Mouse (Mus musculus) heart, embryonic 11.5 days (tissue): Measurements from ENCODE around the gene Abca15. TPM values are rescaled to one million over a fixed set of nuclear protein-coding genes. Genes with fewer than 3 reads are reported as not detected.
A peak's percentile ranks its signal among the peaks of the same experiment; 100 is the strongest.

Experiments
- ATAC-seq: fragments of 200-750 bp; cut with Nextera tagmentation; replicated peaks from 2 replicates; pipeline ENCODE4 v1.8.0; 2017; ENCODE audit warnings: moderate library complexity; ENCODE audit not compliant: insufficient number of reproducible peaks, low FRiP score, low TSS enrichment
- H3K27ac ChIP-seq: fragments of 300-500 bp; sonication (generic); 2 replicates; pipeline ENCODE4 v1.5.1; 2014; ENCODE audit warnings: mild to moderate bottlenecking, low read depth, low read length
- H3K27me3 ChIP-seq: fragments of 300-500 bp; sonication (generic); 2 replicates; pipeline ENCODE4 v1.6.1; 2014; ENCODE audit warnings: mild to moderate bottlenecking, low read length, mixed read lengths; ENCODE audit not compliant: control insufficient read depth, insufficient read depth
- H3K36me3 ChIP-seq: fragments of 300-500 bp; sonication (generic); 2 replicates; pipeline ENCODE4 v1.6.1; 2014; ENCODE audit warnings: mild to moderate bottlenecking, low read length, moderate library complexity, mixed read lengths; ENCODE audit not compliant: control insufficient read depth, insufficient read depth
- H3K4me1 ChIP-seq: fragments of 300-500 bp; sonication (generic); 2 replicates; pipeline ENCODE4 v1.6.1; 2014; ENCODE audit warnings: low read length; ENCODE audit not compliant: control insufficient read depth, insufficient read depth
- H3K4me2 ChIP-seq: fragments of 300-500 bp; sonication (generic); 2 replicates; pipeline ENCODE4 v1.6.1; 2014; ENCODE audit warnings: mild to moderate bottlenecking, moderate library complexity
- H3K4me3 ChIP-seq: fragments of 300-500 bp; sonication (generic); 2 replicates; pipeline ENCODE4 v1.5.1; 2014; ENCODE audit warnings: low read depth, low read length
- H3K9ac ChIP-seq: fragments of 300-500 bp; sonication (generic); 2 replicates; pipeline ENCODE4 v1.6.1; 2014; ENCODE audit warnings: mild to moderate bottlenecking, low read depth, low read length, moderate library complexity
- H3K9me3 ChIP-seq: fragments of 300-500 bp; sonication (generic); replicated peaks from 2 replicates; pipeline ENCODE4 v1.6.1; 2016; ENCODE audit warnings: low read length; ENCODE audit not compliant: control insufficient read depth
- WGBS: fragments of 180-500 bp; shearing (Covaris S2); extraction: QIAGEN DNeasy Blood & Tissue Kit; methylation state at CpG from one replicate; pipeline ENCODE4 v1.1.7; 2014; ENCODE audit not compliant: insufficient replicate concordance; 5-methylcytosine and 5-hydroxymethylcytosine counted together
- polyA plus RNA-seq: library from polyadenylated mRNA; unstranded; fragments of >200 nt; fragmentation: Nextera tagmentation; extraction: Ambion mirVana; gene quantifications from 2 replicates; pipeline ENCODE4 v1.2.1, GENCODE M21; 2014

Abca15 gene
- polyA plus RNA-seq, 1 experiment from 2014 or later, result not detected

- Histone ChIP-seq H3K4me2 (no peak overlapping the region), H3K27ac (no peak overlapping the region), H3K9ac (no peak overlapping the region), H3K9me3 (no peaks in the 10 kb centered on the region), H3K27me3 (no peaks in the 10 kb centered on the region), H3K4me3 (no peak overlapping the region), H3K4me1 (no peaks in the 10 kb centered on the region), H3K36me3 (no peaks in the 10 kb centered on the region)
- no peak for ATAC-seq
- WGBS, result 79% methylated on average over 1 of the region's 1 CpGs
Observed at GRCm38 (mm10) chr7:120412391-120412790, 83.9 kb downstream of the Abca15 start.

- WGBS, result 26% methylated on average over 3 of the region's 3 CpGs
- H3K9me3 ChIP-seq, result no peaks in the 10 kb centered on the region
Observed at GRCm38 (mm10) chr7:120426625-120427024, 98.2 kb downstream of the Abca15 start.

GRCm38 (mm10) chr7:120431464-120431863 lies 103.0 kb downstream of the Abca15 start:
- H3K4me3 ChIP-seq, result no peak overlapping the region
- no peak overlapping the region for H3K9ac ChIP-seq
- no peaks in the 10 kb centered on the region for H3K27me3 ChIP-seq
- H3K27ac ChIP-seq, result no peak overlapping the region
- H3K9me3 ChIP-seq, result no peaks in the 10 kb centered on the region
- no peak overlapping the region for H3K4me2 ChIP-seq
- peak; percentile 92 for ATAC-seq
- no peaks in the 10 kb centered on the region for H3K36me3 ChIP-seq
- no peaks in the 10 kb centered on the region for H3K4me1 ChIP-seq

More at GRCm38 (mm10) chr7:120426625-120427024, 98.2 kb downstream of the Abca15 start:
- Histone ChIP-seq H3K4me2 (no peak overlapping the region), H3K27me3 (no peaks in the 10 kb centered on the region), H3K36me3 (no peaks in the 10 kb centered on the region), H3K9ac (no peak overlapping the region), H3K4me1 (no peaks in the 10 kb centered on the region), H3K4me3 (no peak overlapping the region), H3K27ac (no peak overlapping the region)
- ATAC-seq, result no peak

Other genes starting within 250 kb of the Abca15 start
- gene Dnah3, start 233.4 kb upstream of the Abca15 start, polyA plus RNA-seq, result not detected in 2 replicates
- 17.2 and 18.8 TPM in 2 replicates for gene Tmem159, start 226.3 kb upstream of the Abca15 start, polyA plus RNA-seq
- gene Zp2, start 183.4 kb upstream of the Abca15 start, polyA plus RNA-seq, result 0.09 TPM in 1 of 2 replicates, not detected in the other
- 0.06 TPM in 1 of 2 replicates, not detected in the other for gene Anks4b, start 154.8 kb upstream of the Abca15 start, polyA plus RNA-seq
- gene Crym, start 126.6 kb upstream of the Abca15 start, polyA plus RNA-seq, result 1.2 and 1.9 TPM in 2 replicates
- gene Abca14, start 124.7 kb upstream of the Abca15 start, polyA plus RNA-seq, result not detected in 2 replicates
- not detected in 2 replicates for gene Abca16, start 81.0 kb downstream of the Abca15 start, polyA plus RNA-seq